Mouse (Mus musculus) liver, embryonic 16.5 days (tissue): Measurements from ENCODE around the gene Opa3. TPM values are rescaled to one million over a fixed set of nuclear protein-coding genes. Genes with fewer than 3 reads are reported as not detected.

Experiments used
- ATAC-seq: fragments of 200-750 bp; cut with Nextera tagmentation; 2 replicates; pipeline ENCODE4 v1.8.0; 2017; ENCODE audit warnings: low read depth, mild to moderate bottlenecking, moderate number of reproducible peaks, moderate library complexity
- H3K27ac ChIP-seq: fragments of 300-500 bp; sonication (generic); 2 replicates; pipeline ENCODE4 v1.5.1; 2014; ENCODE audit warnings: mild to moderate bottlenecking, low read length
- H3K27me3 ChIP-seq: fragments of 300-500 bp; sonication (generic); 2 replicates; pipeline ENCODE4 v1.6.1; 2014; ENCODE audit warnings: low read depth, low read length, mixed read lengths; ENCODE audit not compliant: control insufficient read depth, insufficient read depth
- H3K36me3 ChIP-seq: fragments of 300-500 bp; sonication (generic); 2 replicates; pipeline ENCODE4 v1.6.1; 2014; ENCODE audit warnings: mild to moderate bottlenecking; ENCODE audit not compliant: control insufficient read depth, insufficient read depth
- H3K4me1 ChIP-seq: fragments of 300-500 bp; sonication (generic); 2 replicates; pipeline ENCODE4 v1.6.1; 2014; ENCODE audit warnings: low read depth, low read length, mixed read lengths; ENCODE audit not compliant: control insufficient read depth
- H3K4me2 ChIP-seq: fragments of 300-500 bp; sonication (generic); 2 replicates; pipeline ENCODE4 v1.6.1; 2014; ENCODE audit warnings: low read depth, low read length, mixed read lengths
- H3K4me3 ChIP-seq: fragments of 300-500 bp; sonication (generic); 2 replicates; pipeline ENCODE4 v1.5.1; 2014; ENCODE audit warnings: low read depth, mild to moderate bottlenecking, low read length
- H3K9ac ChIP-seq: fragments of 300-500 bp; sonication (generic); 2 replicates; pipeline ENCODE4 v1.6.1; 2014; ENCODE audit warnings: low read depth, low read length
- H3K9me3 ChIP-seq: fragments of 300-500 bp; sonication (generic); replicated peaks from 2 replicates; pipeline ENCODE4 v1.6.1; 2016; ENCODE audit warnings: low read length; ENCODE audit not compliant: control insufficient read depth
- WGBS: fragments of 180-500 bp; shearing (Covaris S2); extraction: QIAGEN DNeasy Blood & Tissue Kit; methylation state at CpG from one replicate; pipeline ENCODE4 v1.1.7; 2014; ENCODE audit not compliant: insufficient replicate concordance; 5-methylcytosine and 5-hydroxymethylcytosine counted together
- microRNA counts: library from miRNA; unstranded; fragments of <30 nt; microRNA quantifications from one replicate; lab custom pipeline; 2016
- microRNA-seq: library from miRNA; unstranded; fragments of <30 nt; microRNA quantifications from one replicate; pipeline ENCODE4, GENCODE M21; 2016
- polyA plus RNA-seq: library from polyadenylated mRNA; unstranded; fragments of >200 nt; fragmentation: Nextera tagmentation; extraction: Ambion mirVana; gene quantifications from 2 replicates; pipeline ENCODE4 v1.2.1, GENCODE M21; 2015

The Opa3 gene
- polyA plus RNA-seq, 1 experiment from 2014 or later, result 14.3 TPM

DNA sequence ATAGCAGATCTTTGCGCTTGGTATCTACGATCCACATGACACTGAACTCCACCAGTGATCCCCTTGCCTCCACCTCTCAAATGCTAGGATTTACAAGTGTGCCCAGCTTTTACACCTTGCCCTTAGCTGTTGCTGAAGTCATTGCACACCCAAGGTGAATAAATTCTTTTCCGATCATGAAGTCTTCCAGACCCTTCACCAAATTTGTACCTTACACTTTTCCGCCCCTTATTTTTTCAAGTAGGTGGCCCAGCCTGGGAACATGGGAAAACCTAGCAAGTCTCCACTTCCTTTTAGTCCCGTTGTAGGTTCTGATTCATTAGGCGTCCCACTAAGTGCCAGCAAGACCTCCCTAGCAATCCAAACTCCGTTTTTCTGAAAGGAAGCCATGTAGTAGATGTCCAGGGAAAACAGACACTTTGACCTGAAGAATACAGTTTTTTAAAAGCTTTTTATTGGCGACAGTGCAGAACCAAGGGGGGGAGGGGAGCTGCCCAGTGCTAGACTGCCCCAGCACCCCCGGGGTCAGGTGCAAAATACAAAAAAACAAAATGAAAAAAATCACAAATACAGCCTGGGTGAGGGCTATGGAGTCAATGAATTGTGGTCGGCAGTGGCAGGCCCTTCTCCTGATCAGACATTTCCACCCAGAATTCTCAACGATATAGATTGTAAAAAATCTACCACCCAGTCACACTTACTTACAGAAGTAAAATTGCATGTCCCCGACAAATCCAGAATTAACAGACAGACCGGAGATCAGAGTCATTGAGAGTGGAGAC, 74.3 kb downstream of the Opa3 start:
- no peak overlapping the region for H3K9ac ChIP-seq
- no peaks in the 10 kb centered on the region; the same call in none of the 2 replicates for H3K4me1 ChIP-seq
- WGBS, result 40% methylated on average over 13 of the region's 13 CpGs
- peaks cover 61% of the 10 kb centered on the region for H3K27me3 ChIP-seq
- H3K27ac ChIP-seq, result no peak overlapping the region
- H3K36me3 ChIP-seq, result no peaks in the 10 kb centered on the region
- no peaks in the 10 kb centered on the region for H3K9me3 ChIP-seq
- H3K4me2 ChIP-seq, result no peak overlapping the region
- ATAC-seq, result no peak
- H3K4me3 ChIP-seq, result no peak overlapping the region

DNA sequence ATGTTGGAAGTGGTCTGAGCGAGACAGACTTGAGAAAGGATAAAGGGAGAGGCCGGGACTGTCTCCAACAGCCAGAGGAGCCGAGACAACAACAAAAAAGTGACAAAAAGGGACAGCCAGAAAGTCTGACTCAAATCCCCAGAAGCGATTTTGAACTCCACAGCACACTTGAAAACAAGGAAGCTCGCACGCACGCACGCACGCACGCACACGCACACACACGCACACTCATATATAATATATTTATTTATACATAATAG, 74.8 kb downstream of the Opa3 start:
- no peaks in the 10 kb centered on the region for H3K9me3 ChIP-seq
- no peak overlapping the region for H3K27ac ChIP-seq
- H3K4me1 ChIP-seq, result peaks cover 4% of the 10 kb centered on the region
- H3K4me2 ChIP-seq, result no peak overlapping the region
- no peaks in the 10 kb centered on the region for H3K36me3 ChIP-seq
- peaks cover 65% of the 10 kb centered on the region for H3K27me3 ChIP-seq
- H3K9ac ChIP-seq, result no peak overlapping the region
- no peak for ATAC-seq
- 68% methylated on average over 12 of the region's 12 CpGs for WGBS
- no peak overlapping the region for H3K4me3 ChIP-seq

DNA sequence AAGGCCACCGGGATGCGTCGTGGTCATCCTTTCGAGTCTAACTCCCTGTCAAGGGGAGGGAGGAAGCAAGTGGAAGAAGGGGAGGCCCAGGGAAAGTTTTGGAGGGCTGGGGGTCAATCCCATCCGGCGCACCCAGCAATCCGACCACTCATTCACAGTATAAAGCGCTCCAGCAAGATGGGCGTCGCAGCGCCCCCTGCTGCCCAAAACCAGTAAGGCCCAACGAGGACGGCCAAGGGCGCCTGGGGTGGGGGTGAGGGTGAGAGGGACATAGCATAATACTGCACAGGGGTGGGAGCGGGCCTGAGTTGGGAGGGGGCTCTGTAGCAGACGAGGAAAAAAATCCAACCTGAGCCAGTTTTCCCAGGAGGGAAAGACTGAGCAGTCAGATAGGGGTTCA, 75.6 kb downstream of the Opa3 start:
- WGBS, result 2% methylated on average over 16 of the region's 16 CpGs
- no peak overlapping the region for H3K9ac ChIP-seq
- H3K4me3 ChIP-seq, result no peak overlapping the region
- no peaks in the 10 kb centered on the region for H3K36me3 ChIP-seq
- no peaks in the 10 kb centered on the region for H3K9me3 ChIP-seq
- peaks cover 10% of the 10 kb centered on the region for H3K4me1 ChIP-seq
- peaks cover 65% of the 10 kb centered on the region for H3K27me3 ChIP-seq
- no peak overlapping the region for H3K27ac ChIP-seq
- H3K4me2 ChIP-seq, result no peak overlapping the region
- ATAC-seq, result no peak

DNA sequence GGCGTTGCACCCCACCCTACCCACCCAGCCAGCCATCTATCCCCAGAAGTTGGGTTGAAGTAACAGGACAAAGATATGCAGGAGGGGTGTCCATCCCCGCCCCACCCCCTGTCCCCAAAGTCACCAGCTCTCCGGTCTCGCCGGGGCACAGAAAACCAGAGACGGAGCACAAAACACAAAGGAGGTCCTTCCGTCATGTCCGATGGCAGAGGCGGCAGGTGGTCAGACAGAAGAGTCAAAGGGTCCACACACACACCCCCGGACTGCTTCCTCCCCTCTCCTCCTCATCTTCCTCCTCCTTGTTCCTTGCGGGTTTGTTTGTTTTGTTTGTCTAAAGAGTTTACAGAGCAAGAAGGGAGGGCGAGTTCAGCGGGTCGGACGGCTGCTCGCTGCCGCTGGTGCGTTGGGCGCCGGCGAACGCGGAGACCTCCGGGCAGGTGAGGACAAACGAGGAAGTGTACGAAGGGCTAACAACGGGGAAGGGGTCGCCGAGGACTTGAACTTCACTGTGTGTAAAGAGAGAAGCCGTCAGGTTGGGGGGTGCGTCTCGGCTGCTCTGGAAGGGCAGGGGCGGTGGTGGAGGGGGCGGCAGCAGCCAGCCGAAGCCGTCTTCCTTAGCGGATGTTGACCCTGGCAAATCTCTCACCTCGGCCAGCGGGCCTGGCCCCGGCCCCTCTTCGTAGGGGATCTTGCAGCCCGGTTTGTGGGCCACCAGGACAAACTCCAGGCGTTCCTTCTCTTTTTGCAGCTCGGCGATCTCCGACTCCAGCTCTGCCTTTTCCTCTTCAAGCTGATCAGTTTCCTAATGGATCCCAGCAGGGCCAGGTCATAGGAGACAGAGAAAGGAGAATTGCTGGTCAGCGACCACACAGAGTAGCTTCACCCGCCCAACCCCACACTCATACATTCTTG, 76.6 kb downstream of the Opa3 start:
- H3K9ac ChIP-seq, result 0 out of 2 replicates have a peak overlapping the region, but pooled peaks have one; percentile 18
- H3K4me2 ChIP-seq, result peak overlapping the region; percentile 42
- 1% methylated on average over 48 of the region's 48 CpGs for WGBS
- ATAC-seq, result no peak
- H3K27ac ChIP-seq, result no peak overlapping the region
- H3K36me3 ChIP-seq, result no peaks in the 10 kb centered on the region
- peak overlapping the region; percentile 32 for H3K4me3 ChIP-seq
- peaks cover 68% of the 10 kb centered on the region for H3K27me3 ChIP-seq
- H3K4me1 ChIP-seq, result peaks cover 19% of the 10 kb centered on the region
- no peaks in the 10 kb centered on the region for H3K9me3 ChIP-seq

DNA sequence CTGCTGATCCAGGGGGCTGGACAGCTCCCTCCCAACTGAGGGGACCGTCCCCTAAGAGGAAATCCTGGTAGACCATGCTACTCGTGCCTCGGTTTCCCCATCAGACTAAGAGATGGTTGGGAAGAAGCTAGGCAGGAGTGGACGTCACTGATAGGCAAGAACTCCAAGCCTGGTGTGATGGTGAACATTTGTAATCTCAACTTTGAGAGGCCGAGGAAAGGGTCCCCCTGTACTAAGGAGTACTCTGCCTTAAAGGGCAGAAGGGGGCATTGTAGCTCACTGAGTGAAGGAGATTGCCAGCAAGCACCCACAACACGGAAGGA, 77.2 kb downstream of the Opa3 start:
- Histone ChIP-seq H3K4me1 (peaks cover 21% of the 10 kb centered on the region), H3K36me3 (no peaks in the 10 kb centered on the region), H3K4me3 (no peak overlapping the region), H3K9ac (no peak overlapping the region), H3K9me3 (no peaks in the 10 kb centered on the region), H3K27ac (no peak overlapping the region), H3K27me3 (peaks cover 68% of the 10 kb centered on the region), H3K4me2 (no peak overlapping the region)
- 10% methylated on average over 6 of the region's 6 CpGs for WGBS
- no peak for ATAC-seq

MicroRNAs encoded within 50 kb of the gene (microRNA counts, 519-probe panel; counts per million panel counts)
- 2,045 counts per million, percentile 29 among the panel's probes with 10 or more counts for microRNA mmu-miR-330 (lab: Ali Mortazavi, UCI)

Small RNA genes within 50 kb of the gene (microRNA-seq; reads per million reads assigned to microRNA genes)
- gene Mir330, result 179 reads per million, percentile 58 among the genes with 10 or more reads in this experiment

Other genes starting within 250 kb of the Opa3 start
- gene Nanos2, start 240.9 kb upstream of the Opa3 start, polyA plus RNA-seq, result not detected in 2 replicates
- 0.12 and 0.48 TPM in 2 replicates for gene Mypop, start 237.1 kb upstream of the Opa3 start, polyA plus RNA-seq
- gene Irf2bp1, start 224.3 kb upstream of the Opa3 start, polyA plus RNA-seq, result 6.4 and 6.6 TPM in 2 replicates
- gene Foxa3, start 204.8 kb upstream of the Opa3 start, polyA plus RNA-seq, result 60.8 and 63.7 TPM in 2 replicates
- gene Sympk, start 204.0 kb upstream of the Opa3 start, polyA plus RNA-seq, result 13.8 TPM in 2 replicates
- gene Rsph6a, start 173.6 kb upstream of the Opa3 start, polyA plus RNA-seq, result not detected in 2 replicates
- 2.4 and 3.5 TPM in 2 replicates for gene Dmwd, start 152.1 kb upstream of the Opa3 start, polyA plus RNA-seq
- gene Dmpk, start 144.5 kb upstream of the Opa3 start, polyA plus RNA-seq, result 12.2 and 17.1 TPM in 2 replicates
- gene Six5, start 133.7 kb upstream of the Opa3 start, polyA plus RNA-seq, result 0.77 and 0.93 TPM in 2 replicates
- gene Gm4969, start 110.0 kb upstream of the Opa3 start, polyA plus RNA-seq, result 0.11 and 0.12 TPM in 2 replicates
- 4.7 and 5.2 TPM in 2 replicates for gene Fbxo46, start 108.5 kb upstream of the Opa3 start, polyA plus RNA-seq
- gene Qpctl, start 79.0 kb upstream of the Opa3 start, polyA plus RNA-seq, result 3.9 and 4.0 TPM in 2 replicates
- gene Snrpd2, start 78.6 kb upstream of the Opa3 start, polyA plus RNA-seq, result 47.9 and 54.4 TPM in 2 replicates
- gene Gipr, start 62.2 kb upstream of the Opa3 start, polyA plus RNA-seq, result 0.99 and 2.1 TPM in 2 replicates
- gene Eml2, start 51.9 kb upstream of the Opa3 start, polyA plus RNA-seq, result 4.0 and 5.0 TPM in 2 replicates
- gene Gpr4, start 15.8 kb upstream of the Opa3 start, polyA plus RNA-seq, result 0.49 and 0.60 TPM in 2 replicates
- gene Vasp, start 43.5 kb downstream of the Opa3 start, polyA plus RNA-seq, result 32.8 and 33.0 TPM in 2 replicates
- gene Ppm1n, start 51.7 kb downstream of the Opa3 start, polyA plus RNA-seq, result 0.11 TPM in 1 of 2 replicates, not detected in the other
- 2.9 and 4.1 TPM in 2 replicates for gene Rtn2, start 54.3 kb downstream of the Opa3 start, polyA plus RNA-seq
- gene Fosb, start 81.7 kb downstream of the Opa3 start, polyA plus RNA-seq, result not detected in 2 replicates
- gene Ercc1, start 116.4 kb downstream of the Opa3 start, polyA plus RNA-seq, result 11.4 and 14.5 TPM in 2 replicates
- gene Cd3eap, start 131.1 kb downstream of the Opa3 start, polyA plus RNA-seq, result 6.8 TPM in 2 replicates
- 0.57 and 0.85 TPM in 2 replicates for gene Ppp1r13l, start 131.4 kb downstream of the Opa3 start, polyA plus RNA-seq
- 5.9 and 6.2 TPM in 2 replicates for gene Ercc2, start 153.7 kb downstream of the Opa3 start, polyA plus RNA-seq
- gene Klc3, start 175.8 kb downstream of the Opa3 start, polyA plus RNA-seq, result 0.34 and 0.51 TPM in 2 replicates
- gene Ckm, start 176.4 kb downstream of the Opa3 start, polyA plus RNA-seq, result 27.9 and 65.4 TPM in 2 replicates
- gene Mark4, start 230.5 kb downstream of the Opa3 start, polyA plus RNA-seq, result 0.99 and 1.3 TPM in 2 replicates
- 0.54 and 0.55 TPM in 2 replicates for gene Exoc3l2, start 235.0 kb downstream of the Opa3 start, polyA plus RNA-seq